Mouse (Mus musculus) frontal cortex, postnatal 25 days (tissue): ENCODE measurements around the gene Cops2.

Experiments used
- DNase-seq, 2 experiments: peaks; one replicate each; pipeline ENCODE4 v3.0.0; 2022; ENCODE audit warnings: low spot score in 2 of 2

Cops2 gene

DNA sequence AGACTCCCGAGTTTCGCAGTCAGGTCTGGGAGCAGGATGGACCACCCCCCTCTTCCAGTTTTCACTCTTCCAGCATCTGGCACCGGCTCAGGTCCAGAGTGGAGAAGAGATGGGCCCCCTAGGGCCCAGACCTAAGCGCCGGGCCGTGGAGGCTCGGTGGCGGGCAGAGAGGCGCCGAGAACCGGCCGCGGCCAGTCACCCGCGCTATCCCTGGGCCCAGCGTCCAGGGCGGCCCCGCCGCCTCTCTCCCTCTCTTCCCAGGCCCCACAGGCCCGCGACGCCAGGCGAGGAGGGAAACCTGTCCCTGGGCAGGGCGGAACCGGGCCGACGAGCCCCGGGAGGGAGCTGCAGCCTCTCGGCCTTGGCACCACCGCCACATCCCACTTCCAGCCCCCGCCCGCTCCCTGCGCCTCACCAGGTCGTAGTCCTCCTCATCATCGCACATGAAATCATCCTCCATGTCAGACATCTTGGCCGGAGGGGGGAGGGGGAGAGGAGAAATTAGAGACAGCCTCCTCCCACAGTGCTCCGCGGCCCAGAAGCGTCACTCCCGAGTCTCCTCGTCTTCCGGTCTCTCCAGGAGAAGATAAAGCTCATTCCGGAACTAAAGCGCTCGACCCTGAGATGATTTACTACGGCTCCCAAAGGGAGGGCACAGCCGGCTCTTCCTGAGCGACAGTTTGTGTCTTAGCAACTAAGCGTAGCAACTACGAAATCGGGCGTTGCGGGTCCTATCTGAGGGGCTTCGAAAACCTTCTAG lies at the start of gene Cops2, which contains the start of gene Galk2:
Gene Cops2, minus strand, starts transcription at position 619 of the 760 bp plus-strand sequence.
Gene Galk2, plus strand, starts transcription at position 589 of the 760 bp plus-strand sequence.
- peak; percentile 91 to 93 for DNase-seq

DNA sequence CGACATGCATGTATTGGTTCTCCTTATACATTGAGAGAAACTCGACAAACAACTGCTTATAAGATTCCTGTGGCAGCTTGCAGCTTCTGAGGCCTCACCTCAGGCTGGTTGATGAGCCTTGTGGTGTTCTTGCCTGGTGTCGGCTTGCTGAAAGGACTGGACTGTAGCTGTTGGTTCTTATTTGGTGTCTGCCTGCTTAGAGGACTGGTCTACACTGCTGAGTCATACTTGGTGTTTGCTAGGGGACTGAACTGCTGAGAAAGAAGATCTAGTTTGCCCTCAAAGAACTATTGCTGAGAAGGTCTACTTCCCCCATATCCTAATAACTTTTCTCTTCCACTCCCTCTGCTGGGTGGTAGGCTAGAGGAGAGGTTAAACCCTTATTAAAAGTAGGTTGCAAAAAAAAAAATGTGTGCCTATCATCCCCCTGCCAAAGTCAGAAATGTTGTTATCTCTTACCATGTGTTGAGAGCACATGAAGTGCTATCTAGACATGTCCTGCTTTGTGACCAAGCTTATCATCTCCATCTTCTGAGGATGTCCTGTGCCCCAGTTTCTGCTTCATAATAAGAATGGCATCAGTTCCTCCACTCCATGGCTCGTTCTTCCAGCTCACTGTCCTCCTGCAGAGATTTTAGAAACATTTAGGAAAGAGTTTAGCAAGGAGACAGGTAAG lies 48.8 kb upstream of the Cops2 start:
- no peak for DNase-seq

- no peak for DNase-seq
Observed at GRCm38 (mm10) chr2:125906407-125907066, 47.6 kb upstream of the Cops2 start.

- DNase-seq, result no peak
Observed at GRCm38 (mm10) chr2:125901426-125901825, 42.5 kb upstream of the Cops2 start.

- no peak for DNase-seq
Observed at GRCm38 (mm10) chr2:125900797-125901410, 42.0 kb upstream of the Cops2 start.

GRCm38 (mm10) chr2:125896355-125896754 lies 37.4 kb upstream of the Cops2 start:
- DNase-seq, result no peak

- no peak for DNase-seq
Observed at GRCm38 (mm10) chr2:125895099-125895498, 36.2 kb upstream of the Cops2 start.

- no peak for DNase-seq
Observed at GRCm38 (mm10) chr2:125893096-125893495, 34.2 kb upstream of the Cops2 start.

- no peak for DNase-seq
Observed at GRCm38 (mm10) chr2:125885891-125886576, 27.1 kb upstream of the Cops2 start.

- DNase-seq, result no peak
Observed at GRCm38 (mm10) chr2:125870159-125870558, 11.2 kb upstream of the Cops2 start.

DNA sequence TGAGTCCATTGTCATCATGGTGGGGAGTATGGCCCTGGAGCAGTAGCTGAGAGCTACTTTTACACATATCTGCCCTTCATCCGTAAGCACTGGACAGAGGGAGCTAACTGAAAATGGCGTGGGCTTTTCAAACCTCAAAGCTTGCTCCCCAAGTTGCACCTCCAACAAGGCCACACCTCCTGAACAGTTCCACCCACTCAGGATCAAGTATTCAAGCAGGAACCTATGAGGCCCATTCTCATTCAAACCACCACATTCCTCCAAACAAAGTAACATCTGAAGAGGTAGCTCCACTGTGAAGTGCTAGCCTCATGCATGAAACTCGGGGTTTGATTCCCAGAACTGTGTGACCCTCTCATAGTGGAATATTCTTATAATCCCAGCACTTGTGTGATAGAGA lies 9.4 kb upstream of the Cops2 start:
- no peak for DNase-seq

- DNase-seq, result peak; percentile 11 to 12
Observed at GRCm38 (mm10) chr2:125866058-125866740, 7.3 kb upstream of the Cops2 start.

GRCm38 (mm10) chr2:125865585-125865984 lies 6.6 kb upstream of the Cops2 start:
- no peak for DNase-seq

- DNase-seq, result no peak
Observed at GRCm38 (mm10) chr2:125864551-125864950, 5.6 kb upstream of the Cops2 start.

GRCm38 (mm10) chr2:125863799-125864198 lies 4.9 kb upstream of the Cops2 start:
- no peak for DNase-seq

- no peak for DNase-seq
Observed at GRCm38 (mm10) chr2:125857707-125858106, 1.2 kb downstream of the Cops2 start.

DNA sequence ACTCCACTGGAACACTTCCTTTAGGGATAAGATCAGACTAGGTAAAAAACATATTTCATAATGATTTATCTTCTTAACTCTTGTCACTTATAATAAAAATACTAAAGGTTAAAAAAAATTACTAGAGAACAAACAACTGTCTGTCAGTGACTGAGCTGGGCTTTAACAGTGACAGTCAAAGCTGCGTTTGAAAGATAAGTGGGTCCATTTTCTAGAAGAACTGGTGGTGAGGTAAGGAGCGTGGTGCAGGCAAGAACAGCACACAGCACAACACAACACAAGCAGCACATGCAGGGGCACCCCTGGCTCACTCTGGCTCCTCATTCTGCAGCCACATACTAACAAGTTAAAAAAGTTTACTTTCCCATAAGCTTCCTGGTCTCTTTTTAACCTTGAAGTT lies 7.7 kb downstream of the Cops2 start:
- DNase-seq, result no peak

DNA sequence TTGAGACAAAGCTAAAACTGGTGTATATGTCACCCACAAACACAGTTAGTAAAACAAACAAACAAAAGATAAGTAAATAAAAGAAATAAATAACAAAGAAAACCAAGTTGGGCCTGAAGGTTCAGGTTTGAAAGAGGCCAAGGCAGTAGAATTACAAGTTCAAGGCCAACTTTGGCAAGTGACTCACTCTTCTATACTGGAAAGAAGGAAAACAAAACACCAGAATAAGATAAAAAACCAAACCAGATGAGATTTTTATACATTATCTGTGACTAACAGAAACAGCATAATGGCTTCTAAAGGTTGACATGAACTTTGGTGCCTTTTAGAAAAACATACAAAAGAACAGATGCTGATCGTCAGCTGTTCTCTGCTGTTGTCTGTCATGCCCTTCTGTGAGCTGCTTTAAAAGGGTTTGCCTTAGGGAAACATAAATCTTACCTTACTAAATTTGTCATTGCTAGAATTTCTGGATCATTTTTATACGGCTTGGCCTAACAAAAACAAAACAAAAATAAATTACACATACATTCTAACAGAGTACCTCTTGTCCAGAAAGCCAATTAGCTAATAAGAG lies 20.1 kb downstream of the Cops2 start:
- DNase-seq, result no peak

GRCm38 (mm10) chr2:125838091-125838490 lies 20.8 kb downstream of the Cops2 start:
- no peak for DNase-seq

GRCm38 (mm10) chr2:125829924-125830323 lies 29.0 kb downstream of the Cops2 start:
- DNase-seq, result no peak

DNA sequence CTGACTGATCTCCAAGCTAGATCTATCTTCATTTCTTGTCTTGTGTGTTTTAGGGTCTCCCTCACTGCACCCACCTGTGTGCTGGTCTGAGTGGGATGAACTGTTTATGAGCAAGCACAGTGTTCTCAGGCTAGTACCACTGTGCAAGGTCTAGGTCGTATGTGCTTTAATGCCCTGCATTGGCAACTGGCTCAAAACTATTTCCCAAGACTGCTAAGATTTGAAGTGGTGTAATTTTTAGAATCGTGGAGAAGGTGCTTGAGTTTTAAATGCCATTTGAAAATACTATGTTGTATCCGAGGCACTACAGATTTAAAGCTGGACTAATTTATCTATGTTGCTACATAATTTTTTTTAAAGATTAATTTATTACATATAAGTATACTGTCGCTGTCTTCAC lies 31.0 kb downstream of the Cops2 start:
- no peak for DNase-seq
